Mouse (Mus musculus) forebrain, embryonic 13.5 days (tissue): ENCODE results near the gene Pcgf1. TPM values are rescaled to one million over a fixed set of nuclear protein-coding genes. Genes with fewer than 3 reads are reported as not detected.
A peak's percentile ranks its signal among the peaks of the same experiment; 100 is the strongest.

Source experiments
- ATAC-seq: fragments of 200-750 bp; cut with Nextera tagmentation; 2 replicates; pipeline ENCODE4 v1.8.0; 2017
- H3K27ac ChIP-seq: fragments of 300-500 bp; sonication (generic); 2 replicates; pipeline ENCODE4 v1.5.1; 2015; ENCODE audit warnings: inconsistent platforms, mild to moderate bottlenecking, moderate library complexity
- H3K27me3 ChIP-seq: fragments of 300-500 bp; sonication (generic); 2 replicates; pipeline ENCODE4 v1.6.1; 2015; ENCODE audit warnings: mild to moderate bottlenecking, inconsistent platforms
- H3K36me3 ChIP-seq: fragments of 300-500 bp; sonication (generic); 2 replicates; pipeline ENCODE4 v1.6.1; 2015; ENCODE audit warnings: mild to moderate bottlenecking, inconsistent platforms; ENCODE audit not compliant: poor library complexity, severe bottlenecking
- H3K4me1 ChIP-seq: fragments of 300-500 bp; sonication (generic); 2 replicates; pipeline ENCODE4 v1.6.1; 2015; ENCODE audit warnings: inconsistent platforms
- H3K4me2 ChIP-seq: fragments of 300-500 bp; sonication (generic); 2 replicates; pipeline ENCODE4 v1.6.1; 2015; ENCODE audit warnings: inconsistent platforms, mild to moderate bottlenecking, moderate library complexity
- H3K4me3 ChIP-seq: fragments of 300-500 bp; sonication (generic); 2 replicates; pipeline ENCODE4 v1.5.1; 2015; ENCODE audit warnings: mild to moderate bottlenecking, inconsistent platforms
- H3K9ac ChIP-seq: fragments of 300-500 bp; sonication (generic); 2 replicates; pipeline ENCODE4 v1.6.1; 2015; ENCODE audit warnings: mild to moderate bottlenecking, inconsistent platforms
- H3K9me3 ChIP-seq: fragments of 300-500 bp; sonication (generic); replicated peaks from 2 replicates; pipeline ENCODE4 v1.6.1; 2016; ENCODE audit warnings: inconsistent platforms
- WGBS: fragments of 180-500 bp; shearing (Covaris S2); methylation state at CpG from one replicate; pipeline ENCODE4 v1.1.7; 2015; 5-methylcytosine and 5-hydroxymethylcytosine counted together
- polyA plus RNA-seq: library from polyadenylated mRNA; unstranded; fragments of >200 nt; fragmentation: Nextera tagmentation; extraction: Ambion mirVana; gene quantifications from 2 replicates; pipeline ENCODE4 v1.2.1, GENCODE M21; 2015

Gene Pcgf1
- polyA plus RNA-seq, 1 experiment from 2014 or later = 46.5 TPM

- peak within 1 kb of the TSS; percentile 96 for H3K9ac ChIP-seq
- peaks cover 27% of the 10 kb centered on the region for H3K4me1 ChIP-seq
- H3K27ac ChIP-seq = peak within 1 kb of the TSS; percentile 71
- peaks cover 15% of the 10 kb centered on the region; the same call in 1 of the 2 replicates for H3K36me3 ChIP-seq
- H3K4me3 ChIP-seq = peak within 1 kb of the TSS; percentile 94
- no peaks in the 10 kb centered on the region for H3K9me3 ChIP-seq
- H3K4me2 ChIP-seq = peak within 1 kb of the TSS; percentile 93
- peak; percentile 85 for ATAC-seq
- no peaks in the 10 kb centered on the region for H3K27me3 ChIP-seq
- under 1% methylated on average over 69 of the region's 76 CpGs for WGBS
These were observed 31.3 kb downstream of the Pcgf1 start, which contains the start of gene Mrpl53 for GRCm38 (mm10) chr6:83108762-83109668. Gene Mrpl53, plus strand, starts transcription at chr6:83109040.

GRCm38 (mm10) chr6:83111510-83112136, 34.0 kb downstream of the Pcgf1 start:
- Histone ChIP-seq H3K9ac (no peak overlapping the region), H3K9me3 (no peaks in the 10 kb centered on the region), H3K27me3 (no peaks in the 10 kb centered on the region), H3K27ac (no peak overlapping the region), H3K4me2 (no peak overlapping the region), H3K4me1 (peaks cover 45% of the 10 kb centered on the region), H3K36me3 (peaks cover 8% of the 10 kb centered on the region; the same call in 1 of the 2 replicates), H3K4me3 (no peak overlapping the region)
- 88% methylated on average over 4 of the region's 4 CpGs for WGBS
- no peak for ATAC-seq

- Histone ChIP-seq H3K4me1 (peaks cover 54% of the 10 kb centered on the region), H3K4me2 (peak within 1 kb of the TSS; percentile 99), H3K27me3 (no peaks in the 10 kb centered on the region), H3K27ac (peak within 1 kb of the TSS; percentile 74), H3K36me3 (peaks cover 36% of the 10 kb centered on the region), H3K9me3 (no peaks in the 10 kb centered on the region), H3K9ac (peak within 1 kb of the TSS; percentile 95), H3K4me3 (peak within 1 kb of the TSS; percentile 89)
- peak; percentile 90 for ATAC-seq
- 1% methylated on average over 43 of the region's 58 CpGs for WGBS
These were observed 37.5 kb downstream of the Pcgf1 start, which contains the start of gene Mogs for GRCm38 (mm10) chr6:83115011-83115671. Gene Mogs, plus strand, starts transcription at chr6:83115496.

GRCm38 (mm10) chr6:83115682-83116372, 38.2 kb downstream of the Pcgf1 start:
- H3K9me3 ChIP-seq = no peaks in the 10 kb centered on the region
- peaks cover 56% of the 10 kb centered on the region for H3K4me1 ChIP-seq
- H3K4me3 ChIP-seq = peak overlapping the region; percentile 89
- H3K36me3 ChIP-seq = peaks cover 34% of the 10 kb centered on the region
- WGBS = 1% methylated on average over 36 of the region's 48 CpGs
- peak overlapping the region; percentile 74 for H3K27ac ChIP-seq
- no peaks in the 10 kb centered on the region for H3K27me3 ChIP-seq
- H3K9ac ChIP-seq = peak overlapping the region; percentile 95
- peak; percentile 67 for ATAC-seq
- peak overlapping the region; percentile 99 for H3K4me2 ChIP-seq

- 77% methylated on average over 11 of the region's 11 CpGs for WGBS
- H3K27ac ChIP-seq = no peak overlapping the region
- H3K27me3 ChIP-seq = no peaks in the 10 kb centered on the region
- peaks cover 32% of the 10 kb centered on the region for H3K36me3 ChIP-seq
- H3K9ac ChIP-seq = peak overlapping the region; percentile 95
- H3K4me2 ChIP-seq = peak overlapping the region; percentile 99
- ATAC-seq = no peak
- H3K4me3 ChIP-seq = peak overlapping the region; percentile 89
- H3K9me3 ChIP-seq = no peaks in the 10 kb centered on the region
- peaks cover 56% of the 10 kb centered on the region for H3K4me1 ChIP-seq
These were observed 38.9 kb downstream of the Pcgf1 start for GRCm38 (mm10) chr6:83116373-83117164.

GRCm38 (mm10) chr6:83117165-83117438, 39.4 kb downstream of the Pcgf1 start:
- H3K4me3 ChIP-seq = peak overlapping the region; percentile 89; the same call in 1 of the 2 replicates
- H3K36me3 ChIP-seq = peaks cover 32% of the 10 kb centered on the region
- H3K27ac ChIP-seq = no peak overlapping the region
- WGBS = 90% methylated on average over 4 of the region's 4 CpGs
- peaks cover 60% of the 10 kb centered on the region for H3K4me1 ChIP-seq
- H3K9me3 ChIP-seq = no peaks in the 10 kb centered on the region
- peak overlapping the region; percentile 95 for H3K9ac ChIP-seq
- H3K27me3 ChIP-seq = no peaks in the 10 kb centered on the region
- H3K4me2 ChIP-seq = peak overlapping the region; percentile 99
- ATAC-seq = no peak

- H3K27me3 ChIP-seq = no peaks in the 10 kb centered on the region
- H3K9me3 ChIP-seq = no peaks in the 10 kb centered on the region
- peak overlapping the region; percentile 35; the same call in 1 of the 2 replicates for H3K27ac ChIP-seq
- no peak for ATAC-seq
- no peak overlapping the region for H3K9ac ChIP-seq
- peaks cover 32% of the 10 kb centered on the region for H3K36me3 ChIP-seq
- H3K4me3 ChIP-seq = no peak overlapping the region
- H3K4me1 ChIP-seq = peaks cover 65% of the 10 kb centered on the region
- no peak overlapping the region for H3K4me2 ChIP-seq
- WGBS = 88% methylated on average over 13 of the region's 13 CpGs
These were observed 39.9 kb downstream of the Pcgf1 start for GRCm38 (mm10) chr6:83117616-83118015.

GRCm38 (mm10) chr6:83118369-83118768, 40.7 kb downstream of the Pcgf1 start:
- Histone ChIP-seq H3K36me3 (peaks cover 32% of the 10 kb centered on the region), H3K4me1 (peaks cover 72% of the 10 kb centered on the region), H3K27me3 (no peaks in the 10 kb centered on the region), H3K4me3 (no peak overlapping the region), H3K9me3 (no peaks in the 10 kb centered on the region), H3K4me2 (no peak overlapping the region), H3K9ac (no peak overlapping the region), H3K27ac (peak overlapping the region; percentile 35; the same call in 1 of the 2 replicates)
- WGBS = 85% methylated on average over 11 of the region's 11 CpGs
- ATAC-seq = no peak

GRCm38 (mm10) chr6:83118825-83119733, 41.4 kb downstream of the Pcgf1 start:
- Histone ChIP-seq H3K27ac (peak overlapping the region; percentile 25; the same call in 1 of the 2 replicates), H3K4me1 (peaks cover 80% of the 10 kb centered on the region), H3K36me3 (peaks cover 32% of the 10 kb centered on the region), H3K27me3 (no peaks in the 10 kb centered on the region), H3K9me3 (no peaks in the 10 kb centered on the region), H3K4me2 (peak overlapping the region; percentile 96), H3K4me3 (peak overlapping the region; percentile 79), H3K9ac (peak overlapping the region; percentile 95; the same call in 1 of the 2 replicates)
- WGBS = 84% methylated on average over 14 of the region's 14 CpGs
- ATAC-seq = no peak

- no peak overlapping the region; the same call in 1 of the 2 replicates for H3K27ac ChIP-seq
- H3K27me3 ChIP-seq = no peaks in the 10 kb centered on the region
- H3K9me3 ChIP-seq = no peaks in the 10 kb centered on the region
- peak overlapping the region; percentile 96 for H3K4me2 ChIP-seq
- peaks cover 32% of the 10 kb centered on the region for H3K36me3 ChIP-seq
- peak overlapping the region; percentile 79 for H3K4me3 ChIP-seq
- H3K9ac ChIP-seq = peak overlapping the region; percentile 95
- H3K4me1 ChIP-seq = peaks cover 81% of the 10 kb centered on the region
- 79% methylated on average over 7 of the region's 7 CpGs for WGBS
- ATAC-seq = no peak
These were observed 42.0 kb downstream of the Pcgf1 start for GRCm38 (mm10) chr6:83119734-83120051.
